Mouse (Mus musculus) liver, postnatal 0 days (tissue): Measurements from ENCODE around the gene Vav2.

Source experiments
- CTCF ChIP-seq: sonication (generic); IDR thresholded peaks from 2 replicates; pipeline ENCODE4 v1.5.1; 2016; ENCODE audit warnings: antibody characterized with exemption, low read depth
- EP300 ChIP-seq: IDR thresholded peaks from 2 replicates; pipeline ENCODE4 v1.6.1; 2016; ENCODE audit warnings: antibody characterized with exemption, low read depth, mild to moderate bottlenecking

GRCm38 (mm10) chr2:27473911-27474310 is 47.1 kb upstream of the Vav2 start:
- TF ChIP-seq CTCF (no peak), EP300 (no peak)
